Mouse (Mus musculus) brain, embryonic 14.5 days (tissue): ENCODE data around the gene Olfr520.

ENCODE experiments used
- CTCF ChIP-seq: fragments of 200-500 bp; IDR thresholded peaks from 2 replicates; pipeline ENCODE4 v1.5.1; 2012; ENCODE audit warnings: inconsistent platforms, mild to moderate bottlenecking, moderate library complexity, borderline replicate concordance; ENCODE audit not compliant: insufficient read depth, insufficient read length; ENCODE audit errors: extremely low read depth
- POLR2A ChIP-seq: fragments of 200-500 bp; IDR thresholded peaks from 2 replicates; pipeline ENCODE4 v1.6.1; 2012; ENCODE audit warnings: mild to moderate bottlenecking, inconsistent platforms, borderline replicate concordance; ENCODE audit not compliant: poor library complexity, insufficient read depth, insufficient read length, severe bottlenecking; ENCODE audit errors: extremely low read depth

DNA sequence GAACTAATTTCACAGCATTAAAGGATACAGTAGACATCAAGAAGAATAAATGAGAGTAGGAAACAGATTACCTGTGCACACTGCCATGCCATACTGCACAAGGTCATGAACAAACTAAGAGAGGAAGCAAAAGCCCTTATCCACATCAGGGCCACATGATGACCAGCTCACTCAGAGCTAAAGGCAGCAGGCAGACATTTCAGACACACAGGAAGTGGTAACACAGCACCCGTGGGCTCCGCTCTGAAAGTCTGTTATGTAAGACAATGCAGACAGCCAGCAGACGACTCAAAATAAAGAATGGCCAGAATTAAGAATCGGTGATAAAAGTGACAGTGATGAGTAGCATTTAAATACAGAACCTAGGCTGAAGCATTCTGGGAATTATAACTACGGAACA lies 51.3 kb downstream of the Olfr520 start:
- TF ChIP-seq CTCF (no peak), POLR2A (no peak)
